Mouse (Mus musculus): ENCODE measurements around the gene Arpc1a.

GRCm38 (mm10) chr5:145081866-145082613 is 1.6 kb upstream of the Arpc1a start:
- TF ChIP-seq POLR2A (IDR thresholded peaks at IDR 0.05; ENCODE audit: extremely low read depth, insufficient read depth, low read length): no peak
- TF ChIP-seq CTCF (IDR thresholded peaks at IDR 0.05; ENCODE audit: extremely low read depth, insufficient read depth, low read length): no peak
